In the genomic region with DNA sequence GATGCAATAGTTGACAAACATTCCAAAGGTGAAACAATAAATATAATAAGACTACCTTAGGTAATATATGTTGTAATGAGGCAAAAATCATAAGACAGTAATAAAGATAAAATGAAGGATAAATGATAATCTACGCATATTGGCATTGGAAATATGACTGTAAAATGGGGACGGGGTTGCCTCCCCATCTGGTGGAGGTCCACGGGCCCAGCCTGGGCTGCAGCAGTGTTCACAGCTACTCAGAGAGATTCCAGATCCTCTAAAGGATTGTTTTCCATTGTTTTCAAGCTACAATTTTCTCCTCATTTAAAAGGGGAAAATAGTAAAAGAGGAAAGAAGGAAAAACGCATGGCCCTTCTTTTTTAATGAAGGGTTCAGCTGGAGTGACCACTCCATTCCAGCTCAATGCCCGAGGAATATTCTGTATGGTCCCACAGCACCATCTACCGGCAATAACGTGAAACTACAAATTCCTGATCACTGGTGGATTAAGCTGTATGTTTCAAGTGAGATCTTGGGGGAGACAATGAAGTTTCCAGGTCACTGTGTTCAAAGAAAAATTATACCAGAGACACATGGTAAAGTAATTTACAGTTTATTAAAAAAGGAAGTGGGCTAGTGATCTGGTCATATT, we compare ENCODE assay signal across 8 mouse cellular contexts. TPM values are rescaled to one million over a fixed set of nuclear protein-coding genes. Genes with fewer than 3 reads are reported as not detected.
DNase-seq lines count a peak whose midpoint lies in the region; ATAC-seq and TF ChIP-seq lines count a peak whose summit lies in the region.

No protein-coding gene starts in this region.

- ATAC-seq in forebrain, embryonic 12.5 days (ENCODE audit: low FRiP score), result peak; percentile 50; the same call in 1 of the 2 replicates
- ATAC-seq in intestine, postnatal 0 days, result no peak
- ATAC-seq in midbrain, embryonic 16.5 days, result 0 out of 2 replicates have a peak, but pooled peaks have one; percentile 73
- ATAC-seq in activated CD4-positive, CD25-positive, alpha-beta regulatory T cell, adult 4 months, result no peak

- no peaks in the 10 kb centered on the region for H3K36me3 ChIP-seq in E14TG2a.4 (ENCODE audit: insufficient read depth, low read length)
- no peaks in the 10 kb centered on the region for H3K36me3 ChIP-seq in forebrain, embryonic 12.5 days (replicated peaks)
- no peaks in the 10 kb centered on the region for H3K36me3 ChIP-seq in intestine, postnatal 0 days (ENCODE audit: control insufficient read depth, insufficient read depth)
- no peaks in the 10 kb centered on the region for H3K36me3 ChIP-seq in midbrain, embryonic 16.5 days (ENCODE audit: control insufficient read depth, insufficient read depth, low read length)

- no peak overlapping the region for H3K9ac ChIP-seq in forebrain, embryonic 12.5 days
- H3K9ac ChIP-seq in intestine, postnatal 0 days (ENCODE audit: low read depth, low read length), result no peak overlapping the region
- no peak overlapping the region for H3K9ac ChIP-seq in midbrain, embryonic 16.5 days (ENCODE audit: low read depth, low read length)

- WGBS in forebrain, embryonic 12.5 days, result 39% methylated on average over 7 of the region's 7 CpGs
- 36% methylated on average over 7 of the region's 7 CpGs for WGBS in intestine, postnatal 0 days
- 40% methylated on average over 7 of the region's 7 CpGs for WGBS in midbrain, embryonic 16.5 days

- intact Hi-C loops in left cerebral cortex, postnatal 4 days (cut with DNase I), result no loop called here

- no peaks in the 10 kb centered on the region for H3K9me3 ChIP-seq in E14TG2a.4 (ENCODE audit: low read length)
- H3K9me3 ChIP-seq in forebrain, embryonic 12.5 days, result no peaks in the 10 kb centered on the region
- no peaks in the 10 kb centered on the region for H3K9me3 ChIP-seq in intestine, postnatal 0 days (ENCODE audit: control insufficient read depth)
- no peaks in the 10 kb centered on the region for H3K9me3 ChIP-seq in midbrain, embryonic 16.5 days (replicated peaks; ENCODE audit: control insufficient read depth, low read length, poor library complexity, severe bottlenecking)

- peak; percentile 73 for TF ChIP-seq CTCF in E14TG2a.4 (conservative IDR thresholded peaks at IDR 0.05; ENCODE audit: low read length)
- peak; percentile 91 for TF ChIP-seq CTCF in intestine, postnatal 0 days (IDR thresholded peaks at IDR 0.05; ENCODE audit: low read depth)

- DNase-seq in A20 (ENCODE audit: low read depth, low spot score), result peak; percentile 53
- DNase-seq in c-Kit-positive CD71-negative TER-119-negative erythroid progenitor cells, embryonic 14.5 days (ENCODE audit: low read depth), result peak; percentile 59
- peak; percentile 31 for DNase-seq in left cerebral cortex, postnatal 4 days

- H3K4me3 ChIP-seq in E14TG2a.4 (replicated peaks; ENCODE audit: low read length), result no peak overlapping the region
- H3K4me3 ChIP-seq in forebrain, embryonic 12.5 days (replicated peaks), result no peak overlapping the region
- no peak overlapping the region for H3K4me3 ChIP-seq in intestine, postnatal 0 days (ENCODE audit: low read depth, low read length)
- H3K4me3 ChIP-seq in midbrain, embryonic 16.5 days (ENCODE audit: low read depth, low read length), result no peak overlapping the region

- no peaks in the 10 kb centered on the region for H3K4me1 ChIP-seq in E14TG2a.4 (replicated peaks; ENCODE audit: low read depth, low read length)
- no peaks in the 10 kb centered on the region for H3K4me1 ChIP-seq in forebrain, embryonic 12.5 days
- no peaks in the 10 kb centered on the region for H3K4me1 ChIP-seq in intestine, postnatal 0 days (replicated peaks; ENCODE audit: control insufficient read depth, insufficient read depth, low read length)
- H3K4me1 ChIP-seq in midbrain, embryonic 16.5 days (ENCODE audit: control insufficient read depth, insufficient read depth, low read length), result no peaks in the 10 kb centered on the region

- no peak overlapping the region for H3K27ac ChIP-seq in forebrain, embryonic 12.5 days
- no peak overlapping the region for H3K27ac ChIP-seq in intestine, postnatal 0 days (ENCODE audit: low read depth, low read length)
- H3K27ac ChIP-seq in midbrain, embryonic 16.5 days (ENCODE audit: low read length), result no peak overlapping the region

- H3K27me3 ChIP-seq in E14TG2a.4 (ENCODE audit: insufficient read depth, low read length), result peaks cover 4% of the 10 kb centered on the region; the same call in 1 of the 2 replicates
- H3K27me3 ChIP-seq in forebrain, embryonic 12.5 days, result no peaks in the 10 kb centered on the region
- no peaks in the 10 kb centered on the region for H3K27me3 ChIP-seq in intestine, postnatal 0 days (replicated peaks; ENCODE audit: control insufficient read depth, insufficient read depth, low read length)
- no peaks in the 10 kb centered on the region for H3K27me3 ChIP-seq in midbrain, embryonic 16.5 days (ENCODE audit: control insufficient read depth, insufficient read depth, low read depth, low read length)

- H3K4me2 ChIP-seq in forebrain, embryonic 12.5 days, result no peak overlapping the region
- H3K4me2 ChIP-seq in intestine, postnatal 0 days (replicated peaks; ENCODE audit: low read depth), result no peak overlapping the region
- no peak overlapping the region for H3K4me2 ChIP-seq in midbrain, embryonic 16.5 days (ENCODE audit: low read length)

RNA-seq across cellular contexts. Expression of a gene that starts 50.8 kb away (rescaled TPM):
- not detected in 2 replicates for polyA plus RNA-seq in forebrain, embryonic 12.5 days (2016; fragmentation: Nextera tagmentation; extraction: Ambion mirVana)
- 0.14 TPM in 1 of 2 replicates, not detected in the other for polyA plus RNA-seq in intestine, postnatal 0 days (2015; fragmentation: Nextera tagmentation; extraction: Ambion mirVana)
- not detected for total RNA-seq in left cerebral cortex, postnatal 4 days (2021)
- not detected in 2 replicates for polyA plus RNA-seq in midbrain, embryonic 16.5 days (2015; fragmentation: Nextera tagmentation; extraction: Ambion mirVana)
- not detected for polyA plus RNA-seq in activated CD4-positive, CD25-positive, alpha-beta regulatory T cell, adult 4 months (2017; shearing (Covaris generic))

Comparison
In these comparisons a context has a peak if more than half of its experiments do, and no peak if none do; other contexts are left out.
1. ATAC-seq: peak in forebrain, embryonic 12.5 days (single experiment) and midbrain, embryonic 16.5 days (single experiment); none in intestine, postnatal 0 days (single experiment) and activated CD4-positive, CD25-positive, alpha-beta regulatory T cell, adult 4 months (single experiment).
2. Peak in every context shown above with its lines, with median percentiles within 50 percentile points of each other: DNase-seq.